Mouse (Mus musculus) CH12.LX (cell line): ENCODE measurements around the gene Ccdc155. TPM values are rescaled to one million over a fixed set of nuclear protein-coding genes. Genes with fewer than 3 reads are reported as not detected.

Experiments used
- DNase-seq: peaks from one replicate; pipeline ENCODE4 v3.0.0-alpha.2; 2013; ENCODE audit errors: extremely low read depth
- H3K27ac ChIP-seq: 2 replicates; pipeline ENCODE4 v1.5.1; 2012; ENCODE audit warnings: low read depth, mild to moderate bottlenecking, control low read depth, moderate library complexity; ENCODE audit not compliant: insufficient read depth
- H3K27me3 ChIP-seq: replicated peaks from 2 replicates; pipeline ENCODE3; 2012; ENCODE audit warnings: inconsistent platforms
- H3K36me3 ChIP-seq, 2 experiments: replicated peaks in 1 of 2; 2 replicates each; pipeline versions ENCODE3 to v1.6.1; 2012; ENCODE audit warnings: inconsistent platforms in 1 of 2, low read length in 1 of 2, mild to moderate bottlenecking in 1 of 2, mixed read lengths in 1 of 2, moderate library complexity in 1 of 2; ENCODE audit not compliant: control insufficient read depth in 1 of 2, insufficient read depth in 1 of 2
- H3K4me1 ChIP-seq, 2 experiments: 2 replicates each; pipeline ENCODE4 v1.6.1; 2012; ENCODE audit warnings: inconsistent platforms in 1 of 2, moderate library complexity in 1 of 2; ENCODE audit not compliant: insufficient read depth in 2 of 2, control insufficient read depth in 1 of 2
- H3K4me2 ChIP-seq: 2 replicates; pipeline ENCODE4 v1.6.1; 2012; ENCODE audit warnings: low read depth, mild to moderate bottlenecking, control low read depth; ENCODE audit not compliant: poor library complexity, insufficient read depth, severe bottlenecking
- H3K4me3 ChIP-seq, 3 experiments: fragments of 150-350 bp in 1 of 3; sonication (generic) in 1 of 3; replicated peaks in 1 of 3; 2 replicates each; pipeline versions ENCODE3 to v1.5.1; 2011 to 2012; ENCODE audit warnings: low read depth in 2 of 3, low read length in 2 of 3, mild to moderate bottlenecking in 2 of 3, moderate library complexity in 2 of 3, control low read depth in 1 of 3, improper control_type of control experiment in 1 of 3, inconsistent platforms in 1 of 3, mixed read lengths in 1 of 3; ENCODE audit not compliant: poor library complexity in 1 of 3
- H3K79me2 ChIP-seq: replicated peaks from 2 replicates; pipeline ENCODE4 v1.6.1; 2012; ENCODE audit warnings: mild to moderate bottlenecking, moderate library complexity; ENCODE audit not compliant: control insufficient read depth, poor library complexity, insufficient read depth, severe bottlenecking; ENCODE audit errors: extremely low read depth
- H3K9ac ChIP-seq: 2 replicates; pipeline ENCODE4 v1.6.1; 2012; ENCODE audit warnings: low read depth, mild to moderate bottlenecking, control low read depth, moderate library complexity; ENCODE audit not compliant: insufficient read depth
- H3K9me3 ChIP-seq: replicated peaks from 2 replicates; pipeline ENCODE3; 2012; ENCODE audit warnings: low read length, inconsistent platforms, mixed read lengths
- BHLHE40 ChIP-seq: IDR thresholded peaks from 2 replicates; pipeline ENCODE4 v1.6.1; 2011; ENCODE audit warnings: mild to moderate bottlenecking, low read depth, low read length, improper control_type of control experiment
- CHD1 ChIP-seq: IDR thresholded peaks from 2 replicates; pipeline ENCODE4 v1.6.1; 2012; ENCODE audit warnings: low read depth, low read length, improper control_type of control experiment, inconsistent platforms
- CTCF ChIP-seq, 2 experiments: IDR thresholded peaks in 1 of 2; conservative IDR thresholded peaks in 1 of 2; 2 replicates each; pipeline ENCODE4 v1.5.1; 2011 to 2012; ENCODE audit warnings: low read depth in 2 of 2, low read length in 2 of 2, improper control_type of control experiment in 1 of 2, inconsistent platforms in 1 of 2, mild to moderate bottlenecking in 1 of 2, moderate library complexity in 1 of 2
- EP300 ChIP-seq: IDR thresholded peaks from 2 replicates; pipeline ENCODE4 v1.6.1; 2011; ENCODE audit warnings: low read length, improper control_type of control experiment
- ETS1 ChIP-seq: conservative IDR thresholded peaks from 2 replicates; pipeline ENCODE4 v1.6.1; 2012; ENCODE audit warnings: low read depth, mild to moderate bottlenecking, inconsistent platforms, low read length, improper control_type of control experiment, moderate library complexity
- HCFC1 ChIP-seq: IDR thresholded peaks from 2 replicates; pipeline ENCODE4 v1.6.1; 2012; ENCODE audit warnings: low read depth, mild to moderate bottlenecking, inconsistent platforms, low read length, improper control_type of control experiment
- IRF4 ChIP-seq: IDR thresholded peaks from 2 replicates; pipeline ENCODE4 v1.6.1; 2014; ENCODE audit warnings: low read depth, mild to moderate bottlenecking, inconsistent platforms, low read length, improper control_type of control experiment
- JUN ChIP-seq: IDR thresholded peaks from 2 replicates; pipeline ENCODE4 v1.6.1; 2011; ENCODE audit warnings: low read depth, mild to moderate bottlenecking, low read length, improper control_type of control experiment, moderate library complexity; ENCODE audit not compliant: insufficient read depth
- KAT2A ChIP-seq: IDR thresholded peaks from 2 replicates; pipeline ENCODE4 v1.6.1; 2012; ENCODE audit warnings: low read length, improper control_type of control experiment, inconsistent platforms; ENCODE audit not compliant: insufficient replicate concordance
- MAFK ChIP-seq: IDR thresholded peaks from 2 replicates; pipeline ENCODE4 v1.6.1; 2011; ENCODE audit warnings: low read length, improper control_type of control experiment; ENCODE audit not compliant: insufficient replicate concordance
- MAX ChIP-seq: IDR thresholded peaks from 2 replicates; pipeline ENCODE4 v1.6.1; 2011; ENCODE audit warnings: low read length, improper control_type of control experiment
- MYC ChIP-seq: IDR thresholded peaks from 2 replicates; pipeline ENCODE4 v1.6.1; 2011; ENCODE audit warnings: low read depth, mild to moderate bottlenecking, improper control_type of control experiment, low read length
- NRF1 ChIP-seq: IDR thresholded peaks from 2 replicates; pipeline ENCODE4 v1.6.1; 2014; ENCODE audit warnings: low read depth, mild to moderate bottlenecking, inconsistent platforms, low read length, improper control_type of control experiment, moderate library complexity
- POLR2A ChIP-seq: IDR thresholded peaks from 2 replicates; pipeline ENCODE4 v1.6.1; 2011; ENCODE audit warnings: low read depth, mild to moderate bottlenecking, improper control_type of control experiment, low read length
- POLR2AphosphoS2 ChIP-seq: IDR thresholded peaks from 2 replicates; pipeline ENCODE4 v1.6.1; 2011; ENCODE audit warnings: low read depth, low read length, improper control_type of control experiment
- RAD21 ChIP-seq: IDR thresholded peaks from 2 replicates; pipeline ENCODE4 v1.6.1; 2011; ENCODE audit warnings: low read depth, mild to moderate bottlenecking, low read length, improper control_type of control experiment, moderate library complexity
- RCOR1 ChIP-seq: conservative IDR thresholded peaks from 2 replicates; pipeline ENCODE4 v1.6.1; 2012; ENCODE audit warnings: low read depth, mild to moderate bottlenecking, inconsistent platforms, low read length, improper control_type of control experiment
- SIN3A ChIP-seq: IDR thresholded peaks from 2 replicates; pipeline ENCODE4 v1.6.1; 2012; ENCODE audit warnings: low read length, improper control_type of control experiment, inconsistent platforms
- TBP ChIP-seq: conservative IDR thresholded peaks from 2 replicates; pipeline ENCODE4 v1.6.1; 2011; ENCODE audit warnings: low read depth, low read length, improper control_type of control experiment
- UBTF ChIP-seq: IDR thresholded peaks from 2 replicates; pipeline ENCODE4 v1.6.1; 2012; ENCODE audit warnings: low read depth, mild to moderate bottlenecking, inconsistent platforms, low read length, improper control_type of control experiment, moderate library complexity
- USF2 ChIP-seq: conservative IDR thresholded peaks from 2 replicates; pipeline ENCODE4 v1.6.1; 2011; ENCODE audit warnings: low read depth, low read length, improper control_type of control experiment
- ZC3H11A ChIP-seq: IDR thresholded peaks from 2 replicates; pipeline ENCODE4 v1.6.1; 2012; ENCODE audit warnings: low read depth, mild to moderate bottlenecking, inconsistent platforms, low read length, improper control_type of control experiment
- ZKSCAN1 ChIP-seq: IDR thresholded peaks from 2 replicates; pipeline ENCODE4 v1.6.1; 2012; ENCODE audit warnings: low read depth, inconsistent platforms, low read length, improper control_type of control experiment, borderline replicate concordance
- ZNF384 ChIP-seq: IDR thresholded peaks from 2 replicates; pipeline ENCODE4 v1.6.1; 2012; ENCODE audit warnings: low read depth, low read length, improper control_type of control experiment, inconsistent platforms
- dilution Hi-C: fragments of 300-500 bp; cut with MboI; formaldehyde crosslinking; loops from 2 replicates; pipeline ENCODE4 v1.14.3; 2020; ENCODE audit warnings: low sequenced_read_pairs; ENCODE audit not compliant: extremely low pct_unique_long_range_greater_than_20kb, extremely low pct_ligation_motif_present
- in situ Hi-C: fragments of 300-500 bp; cut with MboI; formaldehyde crosslinking; loops from 3 replicates; pipeline ENCODE4 v1.14.3; 2019; ENCODE audit warnings: low sequenced_read_pairs, low pct_ligation_motif_present, low pct_unique_long_range_greater_than_20kb, mixed read lengths
- polyA plus RNA-seq: library from polyadenylated mRNA; unstranded; fragments of >175 nt; gene quantifications from 2 replicates; pipeline ENCODE4 v1.2.1, GENCODE M21; 2012; ENCODE audit warnings: low read depth; ENCODE audit not compliant: insufficient read length
- total RNA-seq, 2 experiments: library from RNA; depleted of rRNA; stranded (reverse); fragments of 300-350 nt in 1 of 2; fragments of >200 nt in 1 of 2; gene quantifications; 2 replicates each; pipeline ENCODE4 v1.2.3; 2012 to 2014

Gene Ccdc155
- total and polyA plus RNA-seq, 3 experiments = not detected

GRCm38 (mm10) chr7:45160316-45160800 is 44.3 kb downstream of the Ccdc155 start:
- Histone ChIP-seq H3K4me3 (no peak overlapping the region), H3K9me3 (no peaks in the 10 kb centered on the region), H3K4me2 (no peak overlapping the region), H3K9ac (no peak overlapping the region), H3K79me2 (no peaks in the 10 kb centered on the region), H3K36me3 (peaks cover 0 to 48% of the 10 kb centered on the region in 2 experiments), H3K27ac (no peak overlapping the region), H3K4me1 (peaks cover 0 to 14% of the 10 kb centered on the region in 2 experiments; a peak in 3 of 4 replicates), H3K27me3 (peaks cover 27% of the 10 kb centered on the region)
- TF ChIP-seq RCOR1 (no peak), POLR2AphosphoS2 (no peak), BHLHE40 (no peak), MAX (no peak), USF2 (no peak), KAT2A (no peak), MAFK (no peak), CTCF (conservative IDR thresholded peaks at IDR 0.05 in 1 of 2, IDR thresholded peaks at IDR 0.05 in 1 of 2; ENCODE audit: low read depth in 2 of 2, low read length in 2 of 2) (no peak), POLR2A (no peak), SIN3A (no peak), NRF1 (no peak), MYC (no peak), RAD21 (no peak), ZNF384 (no peak), IRF4 (no peak), CHD1 (no peak), UBTF (no peak), ZKSCAN1 (no peak), JUN (no peak), HCFC1 (no peak)
- in situ Hi-C loops = loop anchor here (10.0 kb wide), 1 partner anchor 144 kb away; no protein-coding TSS in a partner anchor
- DNase-seq = no peak
- dilution Hi-C loops = no loop called here

GRCm38 (mm10) chr7:45158991-45159390 is 45.7 kb downstream of the Ccdc155 start:
- Histone ChIP-seq H3K79me2 (no peaks in the 10 kb centered on the region), H3K36me3 (peaks cover 0 to 48% of the 10 kb centered on the region in 2 experiments), H3K4me3 (no peak overlapping the region), H3K27ac (no peak overlapping the region), H3K27me3 (peaks cover 14% of the 10 kb centered on the region), H3K4me2 (no peak overlapping the region), H3K9ac (no peak overlapping the region), H3K4me1 (peaks cover 0 to 20% of the 10 kb centered on the region in 2 experiments; a peak in 3 of 4 replicates), H3K9me3 (no peaks in the 10 kb centered on the region)
- dilution Hi-C loops = no loop called here
- DNase-seq = no peak
- in situ Hi-C loops = no loop called here
- TF ChIP-seq EP300 (no peak), ZC3H11A (no peak), ZNF384 (no peak), RCOR1 (no peak), ETS1 (no peak), TBP (no peak), UBTF (no peak)
- TF ChIP-seq, all 38 proteins: peak for 0
